Mouse (Mus musculus) G1E (cell line): ENCODE results near the gene Mreg.

ENCODE experiments used
- CTCF ChIP-seq: IDR thresholded peaks from 2 replicates; pipeline ENCODE4 v1.5.1; 2012; ENCODE audit warnings: low read depth, low read length, inconsistent platforms, mixed read lengths
- GATA1 ChIP-seq: IDR thresholded peaks from 2 replicates; pipeline ENCODE4 v1.6.1; 2012; ENCODE audit warnings: borderline replicate concordance, low read length, inconsistent platforms, mixed read lengths
- GATA2 ChIP-seq: IDR thresholded peaks from 2 replicates; pipeline ENCODE4 v1.6.1; 2012; ENCODE audit warnings: low read depth, low read length, inconsistent platforms, borderline replicate concordance

GRCm38 (mm10) chr1:72123434-72124297 lies 88.4 kb downstream of the Mreg start:
- TF ChIP-seq GATA1 (no peak), CTCF (peak; percentile 89), GATA2 (no peak)
